29 mouse cellular contexts compared by ENCODE assay signal in genomic region chr7:119605926-119606663, GRCm38 (mm10). TPM values are rescaled to one million over a fixed set of nuclear protein-coding genes. Genes with fewer than 3 reads are reported as not detected.
DNase-seq lines count a peak whose midpoint lies in the region; ATAC-seq and TF ChIP-seq lines count a peak whose summit lies in the region.
"Had no signal": no experiment of that assay in that cellular context is flagged by ENCODE, and none has a peak within 500 bp of the region (broad histone marks: within the 10 kb centered on the region; RNA-seq: fewer than 3 reads in every experiment).

No protein-coding gene starts in this region.

- H3K27me3 ChIP-seq in kidney, adult 2 months (replicated peaks; ENCODE audit: control insufficient read depth, insufficient read depth, low read length) = no peaks in the 10 kb centered on the region
- no peaks in the 10 kb centered on the region for H3K27me3 ChIP-seq in kidney, embryonic 14.5 days (ENCODE audit: control insufficient read depth, insufficient read depth, low read length)
- no peaks in the 10 kb centered on the region for H3K27me3 ChIP-seq in lung, embryonic 16.5 days (ENCODE audit: control insufficient read depth, insufficient read depth, low read depth, low read length)
- no peaks in the 10 kb centered on the region for H3K27me3 ChIP-seq in stomach, postnatal 0 days (ENCODE audit: control insufficient read depth, insufficient read depth, low read length)
- H3K27me3 ChIP-seq in intestine, embryonic 16.5 days (replicated peaks; ENCODE audit: control insufficient read depth, insufficient read depth, low read length) = no peaks in the 10 kb centered on the region
- H3K27me3 ChIP-seq: limb, embryonic 15.5 days; liver, embryonic 15.5 days; megakaryocyte, embryonic 14.5 days; midbrain, embryonic 12.5 days; neural tube, embryonic 13.5 days had no signal

- H3K4me3 ChIP-seq in kidney, adult 2 months (ENCODE audit: insufficient read depth, low read depth, low read length) = no peak overlapping the region
- no peak overlapping the region for H3K4me3 ChIP-seq in kidney, embryonic 14.5 days (ENCODE audit: low read length)
- no peak overlapping the region for H3K4me3 ChIP-seq in lung, embryonic 16.5 days (ENCODE audit: low read length)
- no peak overlapping the region for H3K4me3 ChIP-seq in stomach, postnatal 0 days (ENCODE audit: low read depth, low read length)
- no peak overlapping the region for H3K4me3 ChIP-seq in intestine, embryonic 16.5 days (ENCODE audit: low read length)
- H3K4me3 ChIP-seq: limb, embryonic 15.5 days; liver, embryonic 15.5 days; megakaryocyte, embryonic 14.5 days; midbrain, embryonic 12.5 days; neural tube, embryonic 13.5 days had no signal

- TF ChIP-seq CTCF in kidney, adult 2 months (conservative IDR thresholded peaks at IDR 0.05; ENCODE audit: insufficient read depth, insufficient read length, low read depth, low read length) = no peak
- TF ChIP-seq CTCF in stomach, postnatal 0 days (IDR thresholded peaks at IDR 0.05; ENCODE audit: low read depth) = no peak

- DNase-seq in kidney, adult 2 months = peak; percentile 87
- DNase-seq in lung, postnatal 10 days = no peak
- peak; percentile 41 for DNase-seq in kidney, postnatal 10 days
- DNase-seq in stomach, postnatal 0 days (ENCODE audit: low spot score) = no peak
- DNase-seq: adrenal gland, adult 8-10 months; B cell, adult 2 months; cerebellum, adult 8-10 months; cerebellum, postnatal 25 days; gastrocnemius, postnatal 14 days; heart, adult 18-20 months; lung, postnatal 4 days; right cerebral cortex, postnatal 4 days; thymus, adult 2 months; thymus, postnatal 36 days had no signal

- no peaks in the 10 kb centered on the region; the same call in 1 of the 2 replicates for H3K36me3 ChIP-seq in kidney, adult 2 months (ENCODE audit: control insufficient read depth, insufficient read depth, low read length)
- no peaks in the 10 kb centered on the region for H3K36me3 ChIP-seq in kidney, embryonic 14.5 days (ENCODE audit: control insufficient read depth, insufficient read depth, low read length)
- H3K36me3 ChIP-seq in lung, embryonic 16.5 days (ENCODE audit: control insufficient read depth, insufficient read depth, low read length) = no peaks in the 10 kb centered on the region
- no peaks in the 10 kb centered on the region for H3K36me3 ChIP-seq in stomach, postnatal 0 days (ENCODE audit: control insufficient read depth, insufficient read depth, low read length)
- H3K36me3 ChIP-seq in intestine, embryonic 16.5 days (ENCODE audit: control insufficient read depth, insufficient read depth, low read length) = no peaks in the 10 kb centered on the region
- H3K36me3 ChIP-seq: limb, embryonic 15.5 days; liver, embryonic 15.5 days; midbrain, embryonic 12.5 days; neural tube, embryonic 13.5 days had no signal

- no peak for ATAC-seq in kidney, embryonic 14.5 days (ENCODE audit: low FRiP score, low TSS enrichment)
- 0 out of 2 replicates have a peak, but pooled peaks have one; percentile 20 for ATAC-seq in lung, embryonic 16.5 days (ENCODE audit: low read depth)
- 0 out of 2 replicates have a peak, but pooled peaks have one; percentile 35 for ATAC-seq in stomach, postnatal 0 days (ENCODE audit: low FRiP score, low TSS enrichment)
- no peak for ATAC-seq in intestine, embryonic 16.5 days
- ATAC-seq: forebrain, embryonic 14.5 days had no signal

- peak overlapping the region; percentile 94 for H3K27ac ChIP-seq in kidney, adult 2 months (ENCODE audit: insufficient read depth, low read depth, low read length)
- H3K27ac ChIP-seq in kidney, embryonic 14.5 days (ENCODE audit: low read depth, low read length) = no peak overlapping the region
- H3K27ac ChIP-seq in lung, embryonic 16.5 days (ENCODE audit: low read length) = peak overlapping the region; percentile 76
- H3K27ac ChIP-seq in stomach, postnatal 0 days (replicated peaks) = no peak overlapping the region
- H3K27ac ChIP-seq in intestine, embryonic 16.5 days (ENCODE audit: low read length) = no peak overlapping the region
- H3K27ac ChIP-seq: hindbrain, embryonic 14.5 days; limb, embryonic 15.5 days; liver, embryonic 15.5 days; midbrain, embryonic 12.5 days; neural tube, embryonic 13.5 days had no signal

- H3K9ac ChIP-seq in kidney, embryonic 14.5 days (ENCODE audit: low read depth, low read length) = no peak overlapping the region
- H3K9ac ChIP-seq in lung, embryonic 16.5 days (ENCODE audit: low read length) = no peak overlapping the region
- no peak overlapping the region for H3K9ac ChIP-seq in stomach, postnatal 0 days (ENCODE audit: low read length)
- H3K9ac ChIP-seq in intestine, embryonic 16.5 days (ENCODE audit: low read depth, low read length) = no peak overlapping the region
- H3K9ac ChIP-seq: hindbrain, embryonic 14.5 days; limb, embryonic 15.5 days; liver, embryonic 15.5 days; midbrain, embryonic 12.5 days; neural tube, embryonic 13.5 days had no signal

- no peak for TF ChIP-seq POLR2A in kidney, adult 2 months (IDR thresholded peaks at IDR 0.05; ENCODE audit: low read depth, low read length)

- H3K4me1 ChIP-seq in kidney, adult 2 months (ENCODE audit: control insufficient read depth, insufficient read depth, low read length) = peaks cover 27% of the 10 kb centered on the region; the same call in 1 of the 2 replicates
- H3K4me1 ChIP-seq in kidney, embryonic 14.5 days (ENCODE audit: control insufficient read depth, insufficient read depth, low read length) = no peaks in the 10 kb centered on the region
- peaks cover 8% of the 10 kb centered on the region; the same call in 1 of the 2 replicates for H3K4me1 ChIP-seq in lung, embryonic 16.5 days (replicated peaks; ENCODE audit: control insufficient read depth, insufficient read depth, low read length)
- H3K4me1 ChIP-seq in stomach, postnatal 0 days (replicated peaks; ENCODE audit: control insufficient read depth, insufficient read depth) = no peaks in the 10 kb centered on the region
- H3K4me1 ChIP-seq in intestine, embryonic 16.5 days (ENCODE audit: control insufficient read depth, insufficient read depth, low read length) = no peaks in the 10 kb centered on the region
- H3K4me1 ChIP-seq: limb, embryonic 15.5 days; liver, embryonic 15.5 days; megakaryocyte, embryonic 14.5 days; midbrain, embryonic 12.5 days; neural tube, embryonic 13.5 days had no signal

- WGBS in kidney, adult 2 months = 53% methylated on average over 9 of the region's 9 CpGs
- 79% methylated on average over 9 of the region's 9 CpGs for WGBS in kidney, embryonic 14.5 days
- 58% methylated on average over 9 of the region's 9 CpGs for WGBS in lung, embryonic 16.5 days
- WGBS in stomach, postnatal 0 days = 54% methylated on average over 9 of the region's 9 CpGs
- WGBS in intestine, embryonic 16.5 days = 76% methylated on average over 9 of the region's 9 CpGs

- no peak overlapping the region for H3K4me2 ChIP-seq in kidney, embryonic 14.5 days (replicated peaks; ENCODE audit: low read depth, low read length)
- H3K4me2 ChIP-seq in lung, embryonic 16.5 days (ENCODE audit: low read depth, low read length) = no peak overlapping the region
- 0 out of 2 replicates have a peak overlapping the region, but pooled peaks have one; percentile 8 for H3K4me2 ChIP-seq in stomach, postnatal 0 days (replicated peaks; ENCODE audit: low read depth)
- no peak overlapping the region for H3K4me2 ChIP-seq in intestine, embryonic 16.5 days (ENCODE audit: low read depth, low read length)
- H3K4me2 ChIP-seq: heart, embryonic 11.5 days; hindbrain, embryonic 14.5 days; limb, embryonic 15.5 days; liver, embryonic 15.5 days; midbrain, embryonic 12.5 days; neural tube, embryonic 13.5 days had no signal

- no peak for TF ChIP-seq EP300 in stomach, postnatal 0 days (optimal IDR thresholded peaks at IDR 0.05)

- no peaks in the 10 kb centered on the region for H3K9me3 ChIP-seq in kidney, embryonic 14.5 days (ENCODE audit: control insufficient read depth, low read length)
- H3K9me3 ChIP-seq in lung, embryonic 16.5 days (ENCODE audit: control insufficient read depth, low read length) = no peaks in the 10 kb centered on the region
- no peaks in the 10 kb centered on the region for H3K9me3 ChIP-seq in stomach, postnatal 0 days (ENCODE audit: control insufficient read depth, low read length)
- no peaks in the 10 kb centered on the region for H3K9me3 ChIP-seq in intestine, embryonic 16.5 days (ENCODE audit: control insufficient read depth, low read length)
- H3K9me3 ChIP-seq: limb, embryonic 15.5 days; liver, embryonic 15.5 days; megakaryocyte, embryonic 14.5 days; midbrain, embryonic 12.5 days; neural tube, embryonic 13.5 days had no signal

RNA-seq across cellular contexts. Expression of gene Acsm1, which starts 0.7 kb away (rescaled TPM):
- 209 and 221 TPM in 2 replicates for polyA plus RNA-seq in kidney, adult 2 months (2012; rRNA removed)
- polyA plus RNA-seq in kidney, embryonic 14.5 days (2014; fragmentation: Nextera tagmentation; extraction: Ambion mirVana) = 0.14 and 0.35 TPM in 2 replicates
- 4.1 and 4.3 TPM in 2 replicates for polyA plus RNA-seq in lung, embryonic 16.5 days (2015; fragmentation: Nextera tagmentation; extraction: Ambion mirVana)
- polyA plus RNA-seq in stomach, postnatal 0 days (2015; fragmentation: Nextera tagmentation; extraction: Ambion mirVana) = 1.5 and 1.8 TPM in 2 replicates
- 0.09 and 0.10 TPM in 2 replicates for polyA plus RNA-seq in intestine, embryonic 16.5 days (2015; fragmentation: Nextera tagmentation; extraction: Ambion mirVana)
- polyA plus RNA-seq: embryonic facial prominence, embryonic 11.5 days; forebrain, embryonic 14.5 days; heart, embryonic 11.5 days; hindbrain, embryonic 14.5 days; limb, embryonic 15.5 days; midbrain, embryonic 12.5 days; midbrain, postnatal 0 days; neural tube, embryonic 13.5 days; spleen, adult 2 months had no signal

RNA-seq across cellular contexts. Expression of gene Acsm2, which starts 52.0 kb away (rescaled TPM):
- polyA plus RNA-seq in kidney, adult 2 months (2012; rRNA removed) = 980 and 1,120 TPM in 2 replicates
- polyA plus RNA-seq in kidney, embryonic 14.5 days (2014; fragmentation: Nextera tagmentation; extraction: Ambion mirVana) = 4.6 and 10.4 TPM in 2 replicates
- polyA plus RNA-seq in lung, embryonic 16.5 days (2015; fragmentation: Nextera tagmentation; extraction: Ambion mirVana) = not detected in 2 replicates
- polyA plus RNA-seq in stomach, postnatal 0 days (2015; fragmentation: Nextera tagmentation; extraction: Ambion mirVana) = not detected in 2 replicates
- polyA plus RNA-seq in intestine, embryonic 16.5 days (2015; fragmentation: Nextera tagmentation; extraction: Ambion mirVana) = not detected in 2 replicates
- polyA plus RNA-seq: embryonic facial prominence, embryonic 11.5 days; forebrain, embryonic 14.5 days; heart, embryonic 11.5 days; heart, postnatal 0 days; hindbrain, embryonic 14.5 days; limb, embryonic 15.5 days; liver, embryonic 15.5 days; midbrain, embryonic 12.5 days; midbrain, postnatal 0 days; neural tube, embryonic 13.5 days had no signal

Comparison
In these comparisons a context has a peak if more than half of its experiments do, and no peak if none do; other contexts are left out.
1. H3K27ac ChIP-seq: peak in kidney, adult 2 months (single experiment) and lung, embryonic 16.5 days (single experiment); none in kidney, embryonic 14.5 days (single experiment), stomach, postnatal 0 days (single experiment) and intestine, embryonic 16.5 days (single experiment).
2. RNA of gene Acsm1, which starts 0.7 kb away (polyA plus RNA-seq): 209 to 221 TPM in kidney, adult 2 months; 4.1 to 4.3 TPM in lung, embryonic 16.5 days, 1.5 to 1.8 TPM in stomach, postnatal 0 days, 0.14 to 0.35 TPM in kidney, embryonic 14.5 days and 0.09 to 0.10 TPM in intestine, embryonic 16.5 days; every median in the first group is over 10 times any median in the second.
3. RNA of gene Acsm2, which starts 52.0 kb away (polyA plus RNA-seq): 980 to 1,120 TPM in kidney, adult 2 months; 4.6 to 10.4 TPM in kidney, embryonic 14.5 days, not detected in lung, embryonic 16.5 days, not detected in stomach, postnatal 0 days and not detected in intestine, embryonic 16.5 days; every median in the first group is over 10 times any median in the second.
4. DNase-seq: peak in kidney, adult 2 months (single experiment) and kidney, postnatal 10 days (single experiment); none in lung, postnatal 10 days (single experiment) and stomach, postnatal 0 days (single experiment).
5. ATAC-seq: peak in lung, embryonic 16.5 days (single experiment) and stomach, postnatal 0 days (single experiment); none in kidney, embryonic 14.5 days (single experiment) and intestine, embryonic 16.5 days (single experiment).